Mouse (Mus musculus) kidney, adult 2 months (tissue): Measurements from ENCODE around the gene Gbx2. TPM values are rescaled to one million over a fixed set of nuclear protein-coding genes. Genes with fewer than 3 reads are reported as not detected.
A peak's percentile ranks its signal among the peaks of the same experiment; 100 is the strongest.

Experiments
- DNase-seq: peaks from one replicate; pipeline ENCODE4 v3.0.0; 2021
- H3K27ac ChIP-seq: fragments of 200-500 bp; 2 replicates; pipeline ENCODE4 v1.5.1; 2012; ENCODE audit warnings: low read depth, low read length, control low read depth, inconsistent platforms; ENCODE audit not compliant: insufficient read depth
- H3K27me3 ChIP-seq: fragments of 200-500 bp; replicated peaks from 2 replicates; pipeline ENCODE4 v1.6.1; 2012; ENCODE audit warnings: mild to moderate bottlenecking, moderate library complexity, low read length, inconsistent platforms; ENCODE audit not compliant: control insufficient read depth, insufficient read depth
- H3K36me3 ChIP-seq: fragments of 200-500 bp; 2 replicates; pipeline ENCODE4 v1.6.1; 2012; ENCODE audit warnings: mild to moderate bottlenecking, moderate library complexity, low read length, inconsistent platforms; ENCODE audit not compliant: control insufficient read depth, insufficient read depth
- H3K4me1 ChIP-seq: fragments of 200-500 bp; 2 replicates; pipeline ENCODE4 v1.6.1; 2011; ENCODE audit warnings: low read length; ENCODE audit not compliant: control insufficient read depth, insufficient read depth
- H3K4me3 ChIP-seq: fragments of 200-500 bp; 2 replicates; pipeline ENCODE4 v1.5.1; 2011; ENCODE audit warnings: mild to moderate bottlenecking, low read depth, low read length, control low read depth; ENCODE audit not compliant: insufficient read depth
- CTCF ChIP-seq: fragments of 200-500 bp; conservative IDR thresholded peaks from 2 replicates; pipeline ENCODE4 v1.5.1; 2011; ENCODE audit warnings: low read depth, mild to moderate bottlenecking, control low read depth, low read length, moderate library complexity, mixed read lengths; ENCODE audit not compliant: insufficient read depth, insufficient read length
- POLR2A ChIP-seq: fragments of 200-500 bp; IDR thresholded peaks from one replicate; pipeline ENCODE4 v1.6.1; 2011; ENCODE audit warnings: low read depth, low read length, control low read depth
- WGBS: fragments of 180-500 bp; shearing (Covaris S2); methylation state at CpG from one replicate; pipeline ENCODE4 v1.1.7; 2018; 5-methylcytosine and 5-hydroxymethylcytosine counted together
- polyA plus RNA-seq: library from polyadenylated mRNA; depleted of rRNA; stranded (reverse); fragments of >200 nt; gene quantifications from 2 replicates; pipeline ENCODE4 v1.2.3, GENCODE M21; 2012

Gene Gbx2
- polyA plus RNA-seq, 1 experiment, result not detected

DNA sequence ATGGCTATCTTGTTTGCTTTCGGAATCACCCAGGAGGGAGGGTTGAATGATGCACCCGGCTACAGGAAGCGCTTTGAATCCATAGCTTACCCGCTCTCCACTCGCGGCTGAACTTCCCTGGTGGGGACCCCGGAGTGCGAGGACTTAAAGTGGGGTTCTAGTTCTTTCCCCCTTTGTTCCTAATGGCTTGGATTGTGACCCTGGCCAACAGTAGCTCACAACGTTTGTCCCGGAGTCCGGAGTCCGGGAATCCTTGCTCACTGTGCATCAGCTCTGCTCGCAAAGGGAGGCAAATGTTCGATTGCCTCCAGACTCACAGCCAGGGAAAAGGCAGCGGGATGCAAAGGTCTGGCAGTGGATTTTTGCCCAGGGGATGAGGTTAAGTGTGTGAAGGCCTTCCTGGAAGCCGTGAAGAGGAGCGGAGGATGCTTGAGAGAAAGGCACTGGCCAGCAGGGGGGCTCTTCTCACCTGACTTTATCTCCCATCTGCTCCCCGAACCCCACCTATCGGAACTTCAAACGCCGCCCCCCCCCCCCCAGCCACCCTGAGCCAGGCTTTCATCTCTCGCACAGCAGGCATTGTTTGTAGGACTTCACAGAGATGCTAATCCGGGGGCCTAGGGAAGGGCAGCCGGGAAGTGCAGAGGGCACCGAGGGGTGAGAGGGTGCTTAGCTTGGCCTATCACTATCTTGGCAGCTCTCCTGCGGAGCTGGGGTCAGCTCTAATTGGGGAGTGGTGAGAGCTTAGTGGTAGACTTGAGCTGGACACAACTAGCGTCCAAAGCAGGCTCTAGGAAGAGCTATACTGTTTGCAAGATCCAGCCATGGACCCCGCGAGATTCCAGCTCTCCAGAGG is 4.7 kb upstream of the Gbx2 start:
- H3K4me1 ChIP-seq, result no peaks in the 10 kb centered on the region
- no peak for DNase-seq
- peaks cover 13% of the 10 kb centered on the region for H3K27me3 ChIP-seq
- H3K4me3 ChIP-seq, result no peak overlapping the region
- TF ChIP-seq CTCF (no peak), POLR2A (no peak)
- H3K27ac ChIP-seq, result no peak overlapping the region
- 8% methylated on average over 29 of the region's 29 CpGs for WGBS
- H3K36me3 ChIP-seq, result no peaks in the 10 kb centered on the region

DNA sequence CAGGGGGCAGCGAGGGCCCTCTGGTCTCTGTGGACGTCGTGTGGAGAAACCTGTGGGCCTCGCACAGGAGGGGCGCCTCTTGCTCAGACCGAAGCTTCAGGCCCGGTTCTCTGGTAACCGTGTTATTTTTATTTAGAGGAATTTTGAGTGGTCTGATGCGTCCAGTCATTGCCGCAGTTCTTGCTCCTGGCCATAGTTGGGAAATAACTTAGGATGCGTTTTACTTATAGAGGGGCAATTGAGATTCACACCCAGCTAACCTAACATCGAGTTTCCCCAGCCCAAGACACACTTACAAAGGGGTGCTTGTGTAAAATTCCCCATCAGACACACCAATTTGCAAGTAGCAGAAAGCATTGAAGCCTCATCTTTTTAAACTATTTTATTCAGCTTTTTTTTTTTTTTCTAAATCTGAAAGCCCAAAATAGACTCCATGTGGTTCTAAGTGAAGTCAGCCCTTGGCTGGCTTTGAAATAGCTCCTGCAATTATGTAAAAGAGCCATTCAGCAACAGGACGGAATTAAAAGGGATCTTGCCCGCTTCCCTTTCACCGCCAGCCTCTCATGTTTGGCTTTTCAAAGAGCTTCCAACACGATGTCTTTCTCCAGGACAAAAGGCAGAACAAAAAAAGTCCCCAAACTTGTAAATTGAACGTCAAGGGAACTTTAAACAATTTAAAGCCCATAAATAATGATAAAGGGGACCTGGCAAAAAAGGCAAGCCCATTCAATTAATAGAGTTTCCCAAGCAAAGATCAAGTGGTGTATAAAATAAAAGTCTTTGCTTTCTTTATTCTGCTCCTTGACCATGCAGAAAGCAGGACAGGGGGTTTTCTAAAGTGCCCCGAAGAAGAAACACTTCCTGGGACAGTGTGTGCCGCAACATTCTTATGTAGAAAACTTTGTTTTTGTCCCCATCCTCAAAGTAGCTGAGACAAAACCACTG is 3.6 kb upstream of the Gbx2 start:
- Histone ChIP-seq H3K27ac (no peak overlapping the region), H3K4me3 (no peak overlapping the region), H3K36me3 (no peaks in the 10 kb centered on the region), H3K27me3 (peaks cover 13% of the 10 kb centered on the region), H3K4me1 (no peaks in the 10 kb centered on the region)
- WGBS, result 26% methylated on average over 19 of the region's 19 CpGs
- TF ChIP-seq CTCF (no peak), POLR2A (no peak)
- DNase-seq, result no peak

DNA sequence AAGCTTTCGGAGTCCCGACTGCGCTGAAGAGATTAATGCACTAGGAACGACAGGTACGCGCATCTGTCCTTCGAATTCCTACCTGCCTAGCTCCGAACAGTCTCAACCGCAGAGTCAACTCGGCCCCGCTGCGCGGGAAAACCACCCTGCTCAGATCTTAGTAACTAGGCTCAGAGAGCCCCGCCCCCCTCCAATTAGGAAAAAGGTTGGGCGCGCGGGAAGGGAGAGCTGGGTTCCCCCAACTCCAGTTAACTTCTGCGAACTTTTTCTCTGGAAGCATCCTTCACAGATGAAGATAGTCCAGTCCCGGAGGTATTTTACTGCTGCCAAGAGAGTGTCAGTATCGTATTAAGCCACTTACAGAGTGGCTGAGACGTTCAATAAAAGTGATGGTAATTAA is 2.8 kb upstream of the Gbx2 start:
- Histone ChIP-seq H3K4me3 (no peak overlapping the region), H3K27ac (no peak overlapping the region), H3K27me3 (peaks cover 13% of the 10 kb centered on the region), H3K4me1 (no peaks in the 10 kb centered on the region), H3K36me3 (no peaks in the 10 kb centered on the region)
- no peak for DNase-seq
- 16% methylated on average over 21 of the region's 21 CpGs for WGBS
- TF ChIP-seq CTCF (no peak), POLR2A (no peak)

DNA sequence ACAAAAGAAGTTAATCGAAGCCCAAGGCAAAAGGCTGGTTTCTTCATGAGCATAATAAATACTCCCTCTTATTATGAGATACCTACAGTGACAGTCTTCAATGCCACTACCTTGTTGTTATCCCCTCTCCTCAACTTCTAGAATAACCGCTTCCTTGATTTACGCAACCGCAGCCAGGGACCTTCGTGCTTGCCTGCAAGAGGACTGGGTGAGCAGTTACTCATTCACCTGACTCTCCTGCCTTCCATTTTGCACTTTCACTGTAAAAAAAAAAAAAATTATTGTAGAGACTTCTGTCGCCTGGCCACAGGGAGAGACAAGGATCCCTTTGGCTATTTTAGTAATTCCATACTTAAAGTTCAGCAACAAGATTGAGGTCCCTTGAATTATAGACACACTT is 2.0 kb upstream of the Gbx2 start:
- H3K4me1 ChIP-seq, result no peaks in the 10 kb centered on the region
- TF ChIP-seq CTCF (no peak), POLR2A (no peak)
- 23% methylated on average over 6 of the region's 6 CpGs for WGBS
- no peak overlapping the region for H3K27ac ChIP-seq
- H3K36me3 ChIP-seq, result no peaks in the 10 kb centered on the region
- peak; percentile 61 for DNase-seq
- no peak overlapping the region for H3K4me3 ChIP-seq
- H3K27me3 ChIP-seq, result peaks cover 13% of the 10 kb centered on the region

DNA sequence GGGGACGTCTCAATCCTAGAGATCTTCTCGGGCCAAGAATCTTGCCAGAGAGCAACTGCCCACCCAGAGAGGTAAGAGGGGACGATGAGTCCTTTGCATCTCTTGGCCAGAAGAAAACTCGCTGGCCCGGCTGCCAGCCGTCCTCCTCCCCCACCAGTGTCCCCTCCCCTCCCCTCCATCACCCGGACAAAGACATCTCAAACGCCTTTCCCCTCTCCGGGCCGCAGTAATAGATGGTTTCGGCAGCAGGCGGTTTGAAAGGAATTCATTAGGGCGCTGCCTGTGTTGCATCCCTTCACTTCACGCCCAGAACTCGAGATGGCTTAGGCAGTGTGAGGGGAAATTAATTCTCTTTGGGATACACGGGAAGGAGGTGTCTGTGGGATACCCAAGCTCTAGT is 1.6 kb upstream of the Gbx2 start:
- TF ChIP-seq CTCF, result no peak
- TF ChIP-seq POLR2A, result no peak
- no peak for DNase-seq
- Histone ChIP-seq H3K4me1 (no peaks in the 10 kb centered on the region), H3K4me3 (no peak overlapping the region), H3K27me3 (peaks cover 13% of the 10 kb centered on the region), H3K36me3 (no peaks in the 10 kb centered on the region), H3K27ac (no peak overlapping the region)
- 15% methylated on average over 16 of the region's 16 CpGs for WGBS

DNA sequence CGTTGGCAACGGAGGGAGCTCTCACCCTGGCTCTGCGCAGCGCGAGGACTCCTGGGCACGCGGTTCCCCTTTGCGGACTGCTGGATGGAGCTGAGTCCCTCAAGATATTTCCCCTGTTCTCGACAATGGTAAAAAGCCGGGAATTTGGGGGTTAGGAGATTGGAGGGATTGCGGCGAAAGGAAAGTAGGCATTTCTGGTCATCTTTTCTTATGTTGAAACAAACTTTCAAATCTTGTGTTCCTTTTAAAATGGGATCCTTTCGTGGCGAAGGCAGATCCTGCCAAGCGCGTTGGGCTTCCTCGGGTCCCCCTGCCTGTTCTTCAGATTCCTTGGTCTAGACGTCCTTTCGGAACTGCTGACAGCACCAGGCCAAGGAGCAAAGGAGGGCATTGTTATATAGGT is 1.0 kb upstream of the Gbx2 start:
- Histone ChIP-seq H3K27ac (no peak overlapping the region), H3K4me1 (no peaks in the 10 kb centered on the region), H3K4me3 (no peak overlapping the region), H3K36me3 (no peaks in the 10 kb centered on the region), H3K27me3 (peaks cover 13% of the 10 kb centered on the region)
- no peak for DNase-seq
- 14% methylated on average over 19 of the region's 19 CpGs for WGBS
- TF ChIP-seq CTCF (no peak), POLR2A (no peak)

DNA sequence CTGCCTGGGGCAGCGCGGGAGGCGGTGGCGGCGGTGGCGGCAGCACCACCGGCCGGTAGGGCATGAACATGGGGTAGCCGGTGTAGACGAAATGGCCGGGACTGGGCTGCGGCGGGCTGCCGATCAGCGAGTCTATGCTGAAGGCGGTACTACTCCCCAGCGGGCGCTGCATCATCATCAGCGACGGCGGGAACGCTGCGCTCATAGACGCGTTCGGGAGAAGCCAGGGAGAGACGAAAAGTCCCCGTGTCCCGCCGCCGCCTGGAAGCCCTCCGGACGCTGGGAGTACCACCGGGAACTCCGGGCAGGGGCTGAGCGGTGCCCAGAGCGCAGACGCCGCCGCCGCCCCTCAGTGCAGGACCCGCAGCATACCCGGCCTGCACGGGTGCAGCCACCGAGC is 428 bp downstream of the Gbx2 start:
- DNase-seq, result no peak
- under 1% methylated on average over 45 of the region's 45 CpGs for WGBS
- H3K27ac ChIP-seq, result no peak overlapping the region
- peaks cover 13% of the 10 kb centered on the region for H3K27me3 ChIP-seq
- no peaks in the 10 kb centered on the region for H3K36me3 ChIP-seq
- H3K4me3 ChIP-seq, result peak overlapping the region; percentile 28
- H3K4me1 ChIP-seq, result no peaks in the 10 kb centered on the region
- TF ChIP-seq POLR2A (no peak), CTCF (no peak)
